Mouse (Mus musculus) thymus, adult 2 months (tissue): Measurements from ENCODE around the gene Pitpnb.

Experiments
- CTCF ChIP-seq: fragments of 200-500 bp; IDR thresholded peaks from 2 replicates; pipeline ENCODE4 v1.5.1; 2012; ENCODE audit warnings: mild to moderate bottlenecking, control low read depth, low read length, moderate library complexity, borderline replicate concordance; ENCODE audit not compliant: control insufficient read depth, poor library complexity, insufficient read depth; ENCODE audit errors: extremely low read depth
- POLR2A ChIP-seq: fragments of 200-500 bp; IDR thresholded peaks from 2 replicates; pipeline ENCODE4 v1.6.1; 2012; ENCODE audit warnings: mild to moderate bottlenecking, low read length, control low read depth, moderate library complexity; ENCODE audit not compliant: control insufficient read depth, poor library complexity, insufficient read depth; ENCODE audit errors: extremely low read depth

GRCm38 (mm10) chr5:111298706-111299105 is 31.9 kb upstream of the Pitpnb start:
- TF ChIP-seq CTCF, result no peak
- no peak for TF ChIP-seq POLR2A
